Mouse (Mus musculus) large intestine, adult 2 months (tissue): ENCODE measurements at regions not wholly inside any gene's neighbourhood (a gene's known extent, or its start where the extent isn't known, plus 50 kb on each side); places are given as distances from the start of the nearest gene placed in this dataset.

Source experiments
- DNase-seq: peaks from one replicate; pipeline ENCODE4 v3.0.0-alpha.2; 2012; ENCODE audit warnings: low read depth, low spot score
- WGBS: fragments of 180-500 bp; shearing (Covaris S2); methylation state at CpG from one replicate; pipeline ENCODE4 v1.1.7; 2018; 5-methylcytosine and 5-hydroxymethylcytosine counted together

DNA sequence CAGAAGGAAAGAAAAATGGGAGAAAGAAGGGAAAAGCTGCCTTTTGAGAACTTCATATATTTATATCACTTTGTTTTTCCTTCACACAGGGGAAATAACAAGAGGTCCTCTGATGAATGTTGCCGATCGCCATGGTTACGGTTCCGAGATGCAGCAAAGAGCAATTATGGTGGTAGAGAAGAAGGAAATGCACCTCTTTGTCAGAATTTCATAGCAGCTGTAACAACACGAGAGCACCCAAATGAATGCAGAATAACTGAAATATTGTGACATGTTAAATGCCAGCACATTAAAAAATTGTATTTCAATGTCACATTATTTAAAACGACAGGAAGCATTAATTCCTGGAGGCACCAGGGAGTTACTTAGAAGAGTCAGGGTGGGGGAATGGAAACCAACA is 279.4 kb downstream of the Mctp2 start:
- DNase-seq = no peak
- WGBS = 84% methylated on average over 6 of the region's 6 CpGs

DNA sequence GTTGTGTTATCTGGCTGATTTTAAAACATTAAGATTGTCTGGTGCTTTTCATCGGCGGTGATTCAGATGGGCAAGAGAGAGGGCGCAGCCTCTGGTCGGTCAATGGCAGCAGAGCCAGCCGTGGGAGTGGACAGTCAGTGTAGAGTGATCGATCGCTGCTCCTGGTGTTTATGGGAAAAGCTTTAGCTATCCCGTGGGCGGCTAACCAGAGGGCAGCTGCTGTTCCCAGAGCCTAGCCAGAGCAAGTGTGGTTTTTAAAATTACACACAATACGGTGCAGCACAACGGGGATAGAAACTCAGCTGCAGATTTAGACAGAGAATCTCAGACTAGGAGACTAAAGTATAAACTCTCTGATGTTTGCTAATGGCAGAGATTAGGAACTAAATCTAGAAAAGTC is 297.3 kb downstream of the Mctp2 start:
- no peak for DNase-seq
- 83% methylated on average over 11 of the region's 11 CpGs for WGBS

DNA sequence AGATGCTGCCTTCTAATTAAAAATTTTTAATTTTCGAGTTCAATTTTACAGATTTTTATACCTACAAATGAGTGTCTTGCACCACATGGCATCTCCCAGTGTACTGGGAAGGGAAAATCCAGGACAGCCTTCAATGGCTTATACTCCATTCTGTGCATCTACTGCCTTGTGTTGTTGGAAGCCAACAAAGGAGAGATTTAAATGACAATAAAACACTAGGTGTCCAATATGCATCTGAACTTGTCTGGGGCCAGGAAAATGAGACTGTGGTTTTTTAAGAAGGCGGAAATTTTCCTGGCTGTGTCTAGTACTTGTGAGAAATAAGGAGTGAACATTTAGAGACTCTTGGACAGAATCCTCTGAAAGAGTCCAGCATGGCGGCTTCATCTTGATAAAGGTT is 302.1 kb downstream of the Mctp2 start:
- DNase-seq = no peak
- 78% methylated on average over 3 of the region's 3 CpGs for WGBS

DNA sequence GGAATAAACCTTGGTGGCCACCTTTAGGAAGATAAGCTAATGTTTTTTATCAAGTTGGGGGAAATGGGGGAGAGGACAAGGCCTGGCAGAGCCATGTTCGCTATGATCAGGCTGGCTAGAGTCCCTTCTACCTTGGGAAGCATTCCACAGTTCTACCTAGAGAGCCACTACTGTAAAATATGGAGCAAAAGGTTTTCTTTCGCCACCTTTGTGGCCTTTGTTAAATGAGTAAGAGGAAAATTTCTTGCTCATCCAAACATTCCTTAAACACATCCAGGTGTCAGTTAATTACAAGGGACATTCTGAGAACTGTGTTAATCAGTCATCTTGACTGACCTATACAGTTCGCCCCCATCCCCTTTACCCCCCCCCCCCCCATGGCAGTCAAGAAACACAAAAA is 313.9 kb downstream of the Mctp2 start:
- no peak for DNase-seq
- 86% methylated on average over 3 of the region's 3 CpGs for WGBS

DNA sequence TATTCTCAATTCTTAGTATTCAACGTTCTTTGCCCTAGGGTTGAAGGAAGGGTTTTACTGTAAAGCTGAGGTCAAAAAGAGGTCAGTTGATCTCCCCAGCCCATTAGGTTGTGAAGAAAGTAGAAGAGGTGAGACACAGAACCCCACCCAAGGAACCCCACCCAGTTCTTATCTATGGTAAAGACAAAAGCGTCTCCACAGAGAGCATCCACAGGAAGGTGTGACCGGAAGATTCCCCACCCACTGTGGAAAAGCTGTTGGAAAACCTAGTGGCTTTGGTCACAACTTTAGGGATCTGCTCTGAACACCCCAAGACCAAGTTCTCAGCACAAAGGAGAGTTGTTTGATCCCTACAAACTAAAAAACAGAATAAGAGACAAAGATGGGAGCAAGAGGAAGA is 314.6 kb downstream of the Mctp2 start:
- 49% methylated on average over 3 of the region's 3 CpGs for WGBS
- DNase-seq = no peak

DNA sequence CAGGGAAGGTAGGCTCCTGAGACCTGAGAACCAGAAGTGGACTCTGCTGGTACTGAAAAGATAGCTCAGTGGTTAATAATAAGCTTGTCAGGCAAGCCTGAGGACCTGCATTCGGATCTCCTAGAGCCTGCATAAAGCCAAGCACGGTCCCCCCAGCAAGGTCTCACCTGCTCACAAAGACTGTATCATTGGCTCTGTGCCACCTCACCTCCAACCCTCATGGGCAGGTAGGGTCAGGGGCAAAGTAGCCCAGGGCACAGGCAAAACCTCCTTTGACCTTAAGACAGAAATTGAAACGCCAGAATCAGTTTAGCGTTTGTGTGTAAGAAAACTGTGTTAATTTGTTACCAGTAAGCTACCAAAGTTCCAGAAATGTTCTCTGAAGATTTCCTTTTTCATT is 315.2 kb downstream of the Mctp2 start:
- no peak for DNase-seq
- 69% methylated on average over 4 of the region's 4 CpGs for WGBS

DNA sequence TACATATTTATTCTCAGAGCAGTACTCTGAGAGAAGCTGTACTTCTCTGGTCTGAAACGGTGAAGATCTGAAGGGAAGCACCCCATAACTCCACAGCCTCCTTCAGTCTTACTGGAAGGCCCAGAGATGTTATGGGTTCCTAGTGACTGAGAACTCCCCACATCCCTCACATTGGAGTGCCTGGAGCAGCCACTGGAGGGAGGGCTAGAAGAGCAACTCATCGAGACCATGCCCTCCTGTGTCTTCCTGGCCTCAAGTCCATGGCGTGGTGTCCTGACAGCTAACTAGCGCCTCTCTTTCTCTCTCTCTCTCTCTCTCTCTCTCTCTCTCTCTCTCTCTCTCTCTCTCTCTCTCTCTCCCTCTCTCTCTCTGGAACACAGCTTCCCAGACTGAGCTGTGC is 340.4 kb downstream of the Mctp2 start:
- DNase-seq = no peak
- WGBS = 64% methylated on average over 4 of the region's 4 CpGs

DNA sequence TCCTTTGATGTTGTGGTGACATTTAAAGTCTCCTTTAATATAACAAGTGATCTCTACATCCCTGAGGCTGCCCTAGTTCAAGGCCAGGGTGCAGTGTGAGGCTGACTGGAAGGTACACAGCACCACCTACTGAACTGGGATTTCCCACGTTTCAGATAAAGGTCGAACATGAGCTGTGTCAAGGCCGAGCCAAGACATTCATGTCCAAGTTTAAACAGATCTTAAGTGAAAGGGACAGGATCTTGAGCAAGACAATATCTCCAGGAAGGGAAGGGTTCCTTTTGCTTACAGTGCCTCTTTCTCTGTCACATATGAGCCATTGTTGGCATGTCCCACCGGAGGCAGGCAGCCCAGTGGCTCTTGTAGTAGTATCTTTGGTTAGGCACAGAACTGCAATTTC is 343.0 kb downstream of the Mctp2 start:
- DNase-seq = no peak
- WGBS = 49% methylated on average over 4 of the region's 4 CpGs

DNA sequence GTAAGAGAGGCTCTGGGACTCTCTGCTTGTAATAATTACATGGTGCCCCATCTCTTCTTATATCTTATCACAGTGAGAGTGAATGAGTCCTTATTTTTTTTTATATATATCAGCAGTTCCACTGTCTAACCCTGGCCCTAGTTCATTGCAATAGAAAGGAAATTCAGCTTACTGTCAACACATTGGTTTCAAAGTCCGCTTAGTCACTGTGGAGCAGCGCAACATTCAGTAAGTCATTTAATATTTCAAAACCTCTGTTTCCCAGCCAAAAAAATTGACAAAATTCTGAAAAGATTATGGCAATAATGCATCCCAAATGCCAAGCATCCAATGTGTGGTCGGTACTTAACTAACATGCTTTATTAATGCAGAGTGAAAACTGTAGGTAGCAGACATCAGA is 343.6 kb downstream of the Mctp2 start:
- DNase-seq = no peak
- 56% methylated on average over 3 of the region's 3 CpGs for WGBS

DNA sequence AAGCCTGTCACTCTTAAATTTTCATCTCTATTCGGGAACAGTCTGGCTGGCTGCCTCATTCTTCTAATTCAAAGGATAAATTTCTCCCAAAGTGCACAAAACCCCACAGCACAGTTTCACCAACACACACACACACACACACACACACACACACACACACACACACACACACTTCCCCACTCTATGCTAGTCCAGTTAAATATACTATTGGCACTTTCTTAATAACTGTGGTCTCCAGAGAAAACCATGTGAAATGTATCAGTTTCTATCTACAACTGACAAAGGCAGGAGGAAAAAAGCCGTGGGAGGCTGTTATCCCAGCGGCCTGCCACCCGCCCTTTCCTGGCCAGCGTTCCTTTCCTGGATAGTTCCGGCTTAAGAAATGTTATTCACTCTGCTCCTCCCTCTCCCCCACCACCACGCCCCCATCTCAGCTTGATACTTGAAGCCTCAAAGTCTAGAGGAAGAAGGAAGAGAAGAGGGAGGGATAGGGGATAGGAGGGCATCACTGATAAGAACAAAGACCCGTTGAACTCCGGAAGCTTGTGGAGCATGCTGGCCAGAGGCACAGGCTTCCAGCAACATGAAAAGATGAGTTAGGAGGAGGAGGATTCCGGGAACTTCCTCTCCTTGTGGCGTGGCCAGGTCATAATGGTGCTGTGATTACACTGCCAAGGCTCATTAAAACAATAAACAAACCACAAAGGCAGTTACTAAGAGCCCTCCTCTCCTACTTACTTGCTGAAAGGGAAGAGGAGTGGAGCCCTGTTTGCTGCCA is 345.8 kb downstream of the Mctp2 start:
- DNase-seq = peak; percentile 47
- 5% methylated on average over 11 of the region's 11 CpGs for WGBS

DNA sequence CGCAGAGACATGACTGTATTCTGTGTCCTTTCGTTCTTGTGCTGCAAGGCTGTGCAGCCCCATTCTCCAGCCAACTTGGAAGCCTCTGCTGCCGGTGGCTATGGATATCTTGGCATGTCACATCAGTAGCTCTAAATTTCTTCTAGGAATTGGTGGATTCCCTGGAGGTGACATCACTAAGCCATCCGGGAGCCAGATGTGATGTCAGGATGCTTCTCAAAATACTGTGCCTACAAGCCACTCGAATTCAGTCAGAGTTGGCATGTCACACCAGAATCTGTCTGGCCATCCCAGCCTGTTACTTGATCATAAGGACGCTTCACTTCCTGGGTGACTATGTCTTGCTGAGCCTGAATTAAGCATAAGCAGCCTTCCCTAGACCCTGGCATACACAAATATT is 359.9 kb downstream of the Mctp2 start:
- no peak for DNase-seq
- WGBS = 74% methylated on average over 6 of the region's 6 CpGs

DNA sequence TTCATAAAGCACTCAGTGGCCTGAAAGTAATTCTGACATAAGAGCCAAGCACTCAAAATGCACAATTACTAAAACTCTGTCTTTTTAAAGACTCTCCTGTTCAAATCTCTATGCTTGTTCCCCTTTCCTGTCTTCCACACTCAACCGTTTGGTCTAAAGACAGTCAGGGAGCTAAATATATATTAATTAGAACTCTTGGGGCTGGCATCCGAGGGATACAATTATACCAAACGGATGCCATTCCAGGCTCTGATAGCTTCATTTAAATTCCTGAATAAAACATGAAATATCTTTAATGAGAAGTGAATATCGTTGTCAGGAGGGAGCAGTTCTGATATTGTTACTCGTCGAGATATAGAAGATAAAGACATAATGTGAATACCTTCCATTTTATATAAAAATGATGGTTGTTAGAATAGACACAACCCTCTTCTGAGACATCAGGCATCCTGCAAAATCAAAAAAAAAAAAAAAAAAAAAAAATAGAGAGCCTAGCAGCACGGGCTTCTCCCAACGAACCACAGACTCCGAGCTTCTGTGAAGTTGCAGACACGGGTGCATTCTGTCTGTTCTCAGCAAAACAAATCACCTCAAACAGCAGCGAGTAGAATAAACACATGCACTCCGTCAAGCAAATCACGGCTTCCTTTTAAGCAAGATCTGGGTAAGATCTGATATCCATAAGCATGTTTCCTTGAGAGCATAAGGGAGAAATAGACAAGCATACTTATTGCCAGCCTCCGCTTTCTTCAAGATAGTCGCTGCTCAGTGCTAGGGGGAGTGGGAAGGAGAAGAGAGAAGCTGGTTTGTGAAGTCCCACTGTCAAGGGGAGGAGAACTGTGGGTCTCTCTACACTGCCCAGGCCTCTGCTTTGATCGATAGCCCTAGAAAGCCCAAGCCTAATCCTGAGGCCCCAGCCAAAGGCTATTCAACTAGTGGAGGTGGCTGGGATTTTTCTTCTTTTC is 363.0 kb downstream of the Mctp2 start:
- 72% methylated on average over 16 of the region's 16 CpGs for WGBS
- no peak for DNase-seq

DNA sequence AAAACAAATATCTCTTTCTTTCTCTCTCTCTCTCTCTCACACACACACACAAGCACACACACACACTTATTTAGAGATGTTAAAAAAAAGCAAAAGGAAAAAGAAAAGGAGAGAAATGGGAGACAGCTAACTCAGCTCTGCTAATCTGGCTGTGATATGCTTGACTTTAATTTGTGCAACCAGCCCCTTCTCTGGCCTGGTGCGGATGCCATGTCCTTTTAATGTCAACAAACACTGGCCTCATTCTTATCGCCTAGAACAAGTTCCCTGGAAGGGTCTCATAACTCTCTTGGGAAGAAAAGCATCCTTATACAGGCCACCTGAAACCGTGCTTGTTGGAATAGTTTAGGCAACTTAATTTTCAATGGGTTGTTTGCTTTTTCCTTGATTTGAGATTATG is 368.7 kb downstream of the Mctp2 start:
- WGBS = 47% methylated on average over 3 of the region's 3 CpGs
- DNase-seq = no peak

DNA sequence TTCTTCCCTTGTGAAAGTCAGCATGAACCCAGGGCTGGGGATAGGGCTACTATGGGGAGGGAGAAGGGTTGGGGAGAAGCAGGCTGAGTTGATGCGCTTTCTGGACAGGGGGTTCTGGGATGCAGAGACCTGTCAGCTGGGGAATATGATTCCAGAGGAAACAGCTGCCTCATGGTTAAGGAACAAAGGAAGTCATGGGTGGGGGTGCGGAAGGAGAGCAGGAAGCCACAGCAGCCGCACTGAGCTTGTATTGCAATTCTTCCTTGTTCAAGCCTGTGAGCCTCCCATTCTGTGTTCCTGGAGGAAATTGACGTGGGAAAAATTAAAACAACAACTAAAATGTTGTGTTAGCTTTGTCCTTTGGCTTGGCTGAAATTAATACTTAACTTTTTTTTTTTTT is 369.7 kb downstream of the Mctp2 start:
- 66% methylated on average over 4 of the region's 4 CpGs for WGBS
- no peak for DNase-seq
